Comparison of ENCODE assay signal across 9 mouse cellular contexts in genomic region chr15:97337636-97338352, GRCm38 (mm10).
DNase-seq lines count a peak whose midpoint lies in the region; ATAC-seq and TF ChIP-seq lines count a peak whose summit lies in the region.
"Had no signal": no experiment of that assay in that cellular context is flagged by ENCODE, and none has a peak within 500 bp of the region (broad histone marks: within the 10 kb centered on the region; RNA-seq: fewer than 3 reads in every experiment).

No protein-coding gene starts in this region.

- WGBS in heart, embryonic 16.5 days = 37% methylated on average over 14 of the region's 14 CpGs
- WGBS in embryonic facial prominence, embryonic 11.5 days = 33% methylated on average over 14 of the region's 14 CpGs
- WGBS in intestine, embryonic 16.5 days = 37% methylated on average over 14 of the region's 14 CpGs
- WGBS in neural tube, embryonic 12.5 days = 39% methylated on average over 14 of the region's 14 CpGs
- WGBS in cerebellum, adult 2 months = 36% methylated on average over 14 of the region's 14 CpGs

- H3K27ac ChIP-seq in heart, embryonic 16.5 days (ENCODE audit: low read length) = no peak overlapping the region
- no peak overlapping the region for H3K27ac ChIP-seq in embryonic facial prominence, embryonic 11.5 days (replicated peaks; ENCODE audit: low read depth, low read length)
- no peak overlapping the region for H3K27ac ChIP-seq in intestine, embryonic 16.5 days (ENCODE audit: low read length)
- H3K27ac ChIP-seq in neural tube, embryonic 12.5 days = no peak overlapping the region
- no peak overlapping the region for H3K27ac ChIP-seq in cerebellum, adult 2 months (ENCODE audit: insufficient read depth, low read length)

- TF ChIP-seq CTCF in cerebellum, adult 2 months (IDR thresholded peaks at IDR 0.05; ENCODE audit: borderline replicate concordance, insufficient read depth, low read depth, low read length) = no peak

- H3K9ac ChIP-seq in heart, embryonic 16.5 days (ENCODE audit: low read length) = no peak overlapping the region; the same call in 1 of the 2 replicates
- no peak overlapping the region; the same call in 1 of the 2 replicates for H3K9ac ChIP-seq in embryonic facial prominence, embryonic 11.5 days (replicated peaks; ENCODE audit: low read length)
- H3K9ac ChIP-seq in intestine, embryonic 16.5 days (ENCODE audit: low read depth, low read length) = 0 out of 2 replicates have a peak overlapping the region, but pooled peaks have one; percentile 33
- no peak overlapping the region for H3K9ac ChIP-seq in neural tube, embryonic 12.5 days

- no peaks in the 10 kb centered on the region; the same call in 1 of the 2 replicates for H3K9me3 ChIP-seq in heart, embryonic 16.5 days (replicated peaks; ENCODE audit: control insufficient read depth, low read length)
- H3K9me3 ChIP-seq in embryonic facial prominence, embryonic 11.5 days (replicated peaks; ENCODE audit: control insufficient read depth, low read length) = no peaks in the 10 kb centered on the region
- no peaks in the 10 kb centered on the region for H3K9me3 ChIP-seq in intestine, embryonic 16.5 days (ENCODE audit: control insufficient read depth, low read length)
- H3K9me3 ChIP-seq in neural tube, embryonic 12.5 days = no peaks in the 10 kb centered on the region

- ATAC-seq in heart, embryonic 16.5 days (replicated peaks; ENCODE audit: extremely low read depth, insufficient read depth, low FRiP score) = no peak; the same call in 1 of the 2 replicates
- ATAC-seq in embryonic facial prominence, embryonic 11.5 days (replicated peaks; ENCODE audit: insufficient number of reproducible peaks, low FRiP score, low TSS enrichment, low read depth) = 0 out of 2 replicates have a peak, but pooled peaks have one; percentile 59
- peak; percentile 77 for ATAC-seq in intestine, embryonic 16.5 days
- ATAC-seq in neural tube, embryonic 12.5 days (ENCODE audit: low FRiP score, low read depth) = 0 out of 2 replicates have a peak, but pooled peaks have one; percentile 33
- ATAC-seq: Patski had no signal

- peak overlapping the region; percentile 43 for H3K4me3 ChIP-seq in heart, embryonic 16.5 days (ENCODE audit: low read length)
- H3K4me3 ChIP-seq in embryonic facial prominence, embryonic 11.5 days (ENCODE audit: low read depth, low read length) = peak overlapping the region; percentile 21; the same call in 1 of the 2 replicates
- peak overlapping the region; percentile 22 for H3K4me3 ChIP-seq in intestine, embryonic 16.5 days (ENCODE audit: low read length)
- H3K4me3 ChIP-seq in neural tube, embryonic 12.5 days = no peak overlapping the region
- H3K4me3 ChIP-seq in cerebellum, adult 2 months (replicated peaks; ENCODE audit: insufficient read depth, low read depth, low read length) = no peak overlapping the region

- H3K36me3 ChIP-seq in heart, embryonic 16.5 days (ENCODE audit: control insufficient read depth, insufficient read depth) = no peaks in the 10 kb centered on the region
- H3K36me3 ChIP-seq in embryonic facial prominence, embryonic 11.5 days (replicated peaks; ENCODE audit: control insufficient read depth, insufficient read depth, low read depth, low read length) = no peaks in the 10 kb centered on the region
- no peaks in the 10 kb centered on the region for H3K36me3 ChIP-seq in intestine, embryonic 16.5 days (ENCODE audit: control insufficient read depth, insufficient read depth, low read length)
- H3K36me3 ChIP-seq in neural tube, embryonic 12.5 days = no peaks in the 10 kb centered on the region

- no peaks in the 10 kb centered on the region for H3K27me3 ChIP-seq in heart, embryonic 16.5 days (ENCODE audit: control insufficient read depth, insufficient read depth, low read length)
- H3K27me3 ChIP-seq in embryonic facial prominence, embryonic 11.5 days (ENCODE audit: control insufficient read depth, insufficient read depth, low read length) = no peaks in the 10 kb centered on the region
- no peaks in the 10 kb centered on the region for H3K27me3 ChIP-seq in intestine, embryonic 16.5 days (replicated peaks; ENCODE audit: control insufficient read depth, insufficient read depth, low read length)
- H3K27me3 ChIP-seq in neural tube, embryonic 12.5 days (replicated peaks) = no peaks in the 10 kb centered on the region
- no peaks in the 10 kb centered on the region; the same call in 1 of the 2 replicates for H3K27me3 ChIP-seq in cerebellum, adult 2 months (ENCODE audit: control insufficient read depth, insufficient read depth, low read length)
- H3K27me3 ChIP-seq: Patski had no signal

- peaks cover 7% of the 10 kb centered on the region for H3K4me1 ChIP-seq in heart, embryonic 16.5 days (ENCODE audit: control insufficient read depth, insufficient read depth, low read length)
- no peaks in the 10 kb centered on the region for H3K4me1 ChIP-seq in embryonic facial prominence, embryonic 11.5 days (ENCODE audit: control insufficient read depth, insufficient read depth, low read length)
- 0 out of 2 replicates have a peak, but pooled peaks cover 4% of the 10 kb centered on the region for H3K4me1 ChIP-seq in intestine, embryonic 16.5 days (ENCODE audit: control insufficient read depth, insufficient read depth, low read length)
- H3K4me1 ChIP-seq in neural tube, embryonic 12.5 days = peaks cover 5% of the 10 kb centered on the region; the same call in 1 of the 2 replicates
- H3K4me1 ChIP-seq in cerebellum, adult 2 months (ENCODE audit: control insufficient read depth, insufficient read depth, low read length) = no peaks in the 10 kb centered on the region; the same call in 1 of the 2 replicates

- DNase-seq in heart, postnatal 25 days (ENCODE audit: low spot score) = no peak
- peak; percentile 43 for DNase-seq in embryonic facial prominence, embryonic 11.5 days (ENCODE audit: low spot score)
- DNase-seq in left cerebral cortex, adult 11 months (ENCODE audit: low spot score) = no peak
- DNase-seq in adrenal gland, postnatal 25 days = no peak
- DNase-seq in cerebellum, adult 2 months = no peak

- H3K4me2 ChIP-seq in heart, embryonic 16.5 days (ENCODE audit: low read depth, low read length) = peak overlapping the region; percentile 75
- peak overlapping the region; percentile 44 for H3K4me2 ChIP-seq in embryonic facial prominence, embryonic 11.5 days (ENCODE audit: low read depth, low read length)
- peak overlapping the region; percentile 50 for H3K4me2 ChIP-seq in intestine, embryonic 16.5 days (ENCODE audit: low read depth, low read length)
- H3K4me2 ChIP-seq in neural tube, embryonic 12.5 days (replicated peaks) = peak overlapping the region; percentile 55

- intact Hi-C loops in heart, postnatal 25 days (cut with DNase I) = no loop called here

- TF ChIP-seq POLR2A in cerebellum, adult 2 months (IDR thresholded peaks at IDR 0.05; ENCODE audit: borderline replicate concordance, insufficient read depth, low read length) = no peak

Comparison
In these comparisons a context has a peak if more than half of its experiments do, and no peak if none do; other contexts are left out.
1. H3K4me3 ChIP-seq: peak in heart, embryonic 16.5 days (single experiment), embryonic facial prominence, embryonic 11.5 days (single experiment) and intestine, embryonic 16.5 days (single experiment); none in neural tube, embryonic 12.5 days (single experiment) and cerebellum, adult 2 months (single experiment).
2. Peak in every context shown above with its lines, with median percentiles within 50 percentile points of each other: H3K4me2 ChIP-seq.